Mouse (Mus musculus) midbrain, embryonic 13.5 days (tissue): ENCODE data around the gene Hist2h2aa1. TPM values are rescaled to one million over a fixed set of nuclear protein-coding genes. Genes with fewer than 3 reads are reported as not detected.

Experiments
- microRNA-seq: library from miRNA; unstranded; fragments of <30 nt; microRNA quantifications from one replicate; pipeline ENCODE4, GENCODE M21; 2016
- polyA plus RNA-seq: library from polyadenylated mRNA; unstranded; fragments of >200 nt; fragmentation: Nextera tagmentation; extraction: Ambion mirVana; gene quantifications from 2 replicates; pipeline ENCODE4 v1.2.1, GENCODE M21; 2015

Gene Hist2h2aa1
- polyA plus RNA-seq, 1 experiment from 2014 or later, result 23.2 TPM

Small RNAs within 50 kb of the gene (microRNA-seq; reads per million reads assigned to microRNA genes)
- gene Gm44492 (not detected), gene Gm47311 (not detected), gene Gm47313 (not detected)

Other genes with a start within 250 kb of the Hist2h2aa1 start
- 61.2 and 77.0 TPM in 2 replicates for gene Plekho1, start 249.5 kb upstream of the Hist2h2aa1 start, polyA plus RNA-seq
- gene Vps45, start 187.0 kb upstream of the Hist2h2aa1 start, polyA plus RNA-seq, result 63.7 and 67.4 TPM in 2 replicates
- gene Otud7b, start 141.0 kb upstream of the Hist2h2aa1 start, polyA plus RNA-seq, result 10.2 and 11.4 TPM in 2 replicates
- 9.1 and 12.2 TPM in 2 replicates for gene Mtmr11, start 83.5 kb upstream of the Hist2h2aa1 start, polyA plus RNA-seq
- gene Sf3b4, start 73.2 kb upstream of the Hist2h2aa1 start, polyA plus RNA-seq, result 152 and 154 TPM in 2 replicates
- gene Sv2a, start 64.3 kb upstream of the Hist2h2aa1 start, polyA plus RNA-seq, result 68.3 and 72.0 TPM in 2 replicates
- gene Bola1, start 25.8 kb upstream of the Hist2h2aa1 start, polyA plus RNA-seq, result 67.7 and 70.4 TPM in 2 replicates
- 0.71 TPM in 1 of 2 replicates, not detected in the other for gene Hist2h2ab, start 25.6 kb upstream of the Hist2h2aa1 start, polyA plus RNA-seq
- gene Hist2h2ac, start 24.6 kb upstream of the Hist2h2aa1 start, polyA plus RNA-seq, result 4.4 and 5.4 TPM in 2 replicates
- 5.9 and 6.5 TPM in 2 replicates for gene Hist2h2be, start 24.4 kb upstream of the Hist2h2aa1 start, polyA plus RNA-seq
- 6.9 and 7.8 TPM in 2 replicates for gene Hist2h3c2, start 6.4 kb upstream of the Hist2h2aa1 start, polyA plus RNA-seq
- gene Hist2h2aa2, start 5.2 kb upstream of the Hist2h2aa1 start, polyA plus RNA-seq, result 75.5 and 102 TPM in 2 replicates
- gene Hist2h3c1, start 1.2 kb downstream of the Hist2h2aa1 start, polyA plus RNA-seq, result 0.34 TPM in 2 replicates
- 11.1 and 13.2 TPM in 2 replicates for gene Hist2h4, start 17.8 kb downstream of the Hist2h2aa1 start, polyA plus RNA-seq
- 47.8 and 48.8 TPM in 2 replicates for gene Hist2h3b, start 23.2 kb downstream of the Hist2h2aa1 start, polyA plus RNA-seq
- 9.1 TPM in 2 replicates for gene Hist2h2bb, start 24.3 kb downstream of the Hist2h2aa1 start, polyA plus RNA-seq
- gene Fcgr1, start 48.5 kb downstream of the Hist2h2aa1 start, polyA plus RNA-seq, result 1.2 and 1.9 TPM in 2 replicates
- gene BC107364, start 206.8 kb downstream of the Hist2h2aa1 start, polyA plus RNA-seq, result not detected in 2 replicates